Mouse (Mus musculus) A20 (cell line): Measurements from ENCODE around the gene Gstm4.
"Not testable (repeated sequence)": the region's sequence is repeated elsewhere in the genome, so short reads cannot be mapped to it uniquely, and the experiment has no call there.

Experiments
- DNase-seq: peaks from one replicate; pipeline ENCODE4 v3.0.0-alpha.2; 2011; ENCODE audit warnings: low read depth, low spot score

Gene Gstm4

DNA sequence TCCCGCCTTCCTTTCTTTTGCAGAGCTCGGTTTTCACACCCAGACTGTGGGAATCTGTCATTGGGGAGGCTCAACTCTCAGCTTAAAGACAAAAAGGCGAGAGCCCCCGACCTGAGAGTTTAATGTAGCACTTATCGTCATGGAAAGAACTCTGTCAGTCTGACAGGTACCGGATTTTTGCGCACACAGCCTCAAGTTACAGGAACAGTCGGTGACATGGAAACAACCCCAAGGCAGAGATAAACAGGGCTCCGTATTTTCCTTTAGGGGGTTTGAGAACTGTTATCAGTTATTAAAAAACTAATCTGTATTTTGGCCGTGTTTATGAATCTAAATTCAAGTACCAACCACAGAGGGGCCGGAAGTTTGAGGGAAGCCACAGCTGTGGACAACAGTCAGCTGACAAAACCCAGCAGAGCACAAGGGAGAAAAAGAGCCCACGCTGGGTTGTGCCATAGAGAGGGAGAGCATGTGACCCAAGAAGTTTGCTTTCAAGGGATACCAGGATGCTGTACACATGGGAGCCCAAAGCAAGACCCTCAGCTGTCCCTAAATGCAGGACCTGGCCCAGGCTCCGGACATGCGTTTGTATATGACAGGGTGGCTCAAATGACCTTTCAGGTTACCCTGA lies 26.4 kb downstream of the Gstm4 start:
- DNase-seq, result no peak

DNA sequence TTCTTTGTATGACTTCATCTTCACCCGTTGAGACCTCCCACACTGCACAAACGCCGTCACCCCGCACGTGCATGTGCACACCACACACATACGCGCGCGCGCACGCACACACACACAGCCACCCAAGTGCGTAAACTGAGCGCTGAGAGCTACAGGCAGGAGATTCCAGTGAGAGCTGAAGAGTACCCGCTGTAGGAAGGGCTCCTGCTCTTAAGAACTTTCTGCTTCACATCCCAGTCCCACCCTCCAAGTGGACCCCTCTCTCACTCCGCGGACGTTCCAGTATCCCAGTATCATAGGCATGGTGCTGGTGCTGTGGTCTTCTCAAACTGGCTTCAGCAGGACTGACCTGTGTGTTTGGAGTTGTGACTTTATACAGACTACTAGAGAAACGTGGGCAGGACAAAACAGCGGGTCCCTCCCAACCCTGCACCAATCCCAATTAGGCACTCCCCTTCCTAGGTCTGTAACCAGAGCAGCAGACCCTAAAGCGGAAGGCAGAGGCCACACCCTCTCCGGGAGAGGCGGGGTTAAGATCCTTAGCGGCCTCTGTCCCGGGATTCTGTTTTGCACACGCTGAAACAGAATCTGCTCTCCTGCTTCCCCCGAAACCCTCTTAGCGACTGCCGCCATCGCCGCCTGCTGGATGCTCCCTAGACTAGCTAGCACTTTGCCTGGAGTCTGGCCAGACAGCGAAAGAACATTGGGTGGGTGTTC lies 27.1 kb downstream of the Gstm4 start, which contains the start of gene Gstm1:
TSS of gene Gstm1 (minus strand) at position 501 of the 717 bp plus-strand sequence.
- DNase-seq, result peak; percentile 69

DNA sequence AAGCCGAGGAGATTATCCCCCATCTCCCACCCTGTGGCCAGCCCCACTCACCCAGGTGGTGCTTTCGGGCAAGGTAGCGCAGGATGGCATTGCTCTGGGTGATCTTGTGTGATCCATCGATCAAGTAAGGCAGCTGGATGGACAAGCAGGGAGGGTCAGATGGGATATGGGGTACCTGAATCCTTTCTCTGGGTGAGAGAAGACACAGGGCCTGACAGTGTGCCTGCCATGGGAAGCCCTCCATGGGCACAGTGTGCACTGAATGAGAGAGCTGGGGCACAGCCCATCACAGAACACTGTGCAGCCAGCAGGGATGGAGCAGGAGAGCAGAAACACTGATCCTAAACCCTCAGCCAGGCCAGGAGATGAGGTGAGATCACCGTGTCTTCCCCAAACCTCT lies 28.2 kb downstream of the Gstm4 start:
- DNase-seq, result not testable (repeated sequence)

DNA sequence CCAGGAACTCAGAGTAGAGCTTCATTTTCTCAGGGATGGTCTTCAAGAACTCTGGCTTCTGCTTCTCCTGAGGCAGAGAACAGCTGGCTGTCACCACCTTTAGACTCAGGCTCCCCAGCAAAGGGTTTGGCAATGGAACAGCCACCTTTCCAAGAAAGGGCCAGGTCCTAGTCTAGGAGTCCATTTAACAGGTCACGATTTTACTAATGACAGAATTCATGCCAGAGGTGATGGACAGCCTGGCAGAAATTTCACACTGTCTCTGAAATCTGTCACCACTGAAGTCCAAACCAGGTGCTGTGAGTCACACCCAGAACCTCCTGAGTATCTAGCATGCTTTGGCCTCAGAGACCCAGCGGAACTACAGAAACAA lies 29.7 kb downstream of the Gstm4 start:
- DNase-seq, result no peak

DNA sequence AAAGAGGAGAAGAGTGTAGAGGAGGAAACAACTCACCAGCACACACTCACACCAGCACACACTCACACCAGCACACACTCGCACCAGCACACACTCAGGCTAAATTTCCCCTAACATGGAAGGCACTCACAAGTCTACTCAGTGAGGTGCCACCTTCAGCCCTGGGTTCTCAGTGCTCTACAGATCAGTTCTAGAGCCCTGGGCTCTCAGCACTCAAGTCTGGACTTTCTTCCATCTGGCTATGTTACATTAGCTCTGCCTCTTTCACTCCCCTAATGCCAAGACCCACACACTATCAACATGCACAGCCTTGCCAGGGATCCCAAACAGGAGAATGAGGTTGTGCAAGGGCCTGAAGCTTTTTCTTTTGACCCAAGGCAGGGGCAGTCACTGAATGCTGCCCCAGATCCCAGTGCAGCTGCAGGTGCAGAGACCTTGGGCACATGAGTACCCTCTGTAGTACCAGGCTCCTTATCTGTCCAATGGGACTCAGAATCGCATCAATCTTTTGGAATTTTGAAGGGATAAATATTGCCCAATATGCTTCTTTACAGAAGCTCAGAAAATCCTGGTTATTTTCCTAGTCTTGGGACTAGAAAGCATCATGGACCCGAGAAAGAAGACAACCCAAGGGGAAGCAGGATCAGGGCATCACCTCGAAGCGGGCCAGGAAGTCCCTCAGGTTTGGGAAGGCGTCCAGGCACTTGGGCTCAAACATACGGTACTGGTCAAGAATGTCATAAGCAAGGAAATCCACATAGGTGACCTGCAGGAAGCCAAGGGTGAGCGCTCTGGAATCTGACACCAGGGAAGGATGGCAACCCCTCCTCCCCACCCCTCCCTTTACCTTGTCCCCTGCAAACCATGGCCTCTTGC lies 30.4 kb downstream of the Gstm4 start:
- no peak for DNase-seq

DNA sequence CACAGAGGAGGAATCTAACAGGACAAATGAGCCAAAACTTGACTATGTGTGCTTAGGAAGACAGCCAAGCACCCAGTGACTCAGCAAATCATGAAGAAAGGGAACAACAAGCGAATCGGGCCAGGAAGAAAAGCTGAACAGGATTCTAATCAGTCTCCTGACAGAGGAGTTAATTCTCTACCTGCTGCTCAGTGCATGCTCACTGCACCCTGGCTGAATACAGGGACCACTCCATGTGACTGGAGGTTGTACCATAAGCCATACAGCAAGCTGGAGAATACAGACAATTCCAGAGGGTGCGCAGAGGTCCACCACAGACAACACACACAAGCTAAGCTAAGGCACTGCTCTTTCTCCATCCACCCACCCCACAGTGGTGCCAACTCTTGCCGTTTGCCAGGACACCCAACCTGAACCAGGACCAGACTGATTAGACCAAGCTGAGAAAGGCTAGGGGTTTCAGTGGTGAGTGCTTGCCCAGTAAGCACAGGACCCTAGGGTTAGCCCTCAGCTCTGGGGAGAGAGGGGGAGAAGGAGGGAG lies 31.3 kb downstream of the Gstm4 start:
- no peak for DNase-seq

DNA sequence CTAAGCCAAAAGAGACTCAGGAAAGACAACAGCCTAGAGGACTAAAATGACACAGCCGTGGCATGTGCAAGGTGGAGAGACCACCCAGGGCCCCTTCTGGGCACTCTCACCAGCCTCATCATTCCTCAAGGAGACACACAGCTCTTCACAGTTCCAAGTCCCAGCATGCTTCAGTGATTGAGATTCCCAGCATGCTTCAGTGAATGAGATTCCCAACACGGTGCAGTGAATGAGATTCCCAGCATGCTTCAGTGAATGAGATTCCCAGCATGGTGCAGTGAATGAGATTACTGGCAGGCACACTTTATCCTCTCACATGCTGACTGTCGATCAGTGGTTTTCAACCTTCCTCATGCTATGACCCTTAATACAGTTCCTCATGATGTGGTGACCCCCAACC lies 33.1 kb downstream of the Gstm4 start:
- no peak for DNase-seq

DNA sequence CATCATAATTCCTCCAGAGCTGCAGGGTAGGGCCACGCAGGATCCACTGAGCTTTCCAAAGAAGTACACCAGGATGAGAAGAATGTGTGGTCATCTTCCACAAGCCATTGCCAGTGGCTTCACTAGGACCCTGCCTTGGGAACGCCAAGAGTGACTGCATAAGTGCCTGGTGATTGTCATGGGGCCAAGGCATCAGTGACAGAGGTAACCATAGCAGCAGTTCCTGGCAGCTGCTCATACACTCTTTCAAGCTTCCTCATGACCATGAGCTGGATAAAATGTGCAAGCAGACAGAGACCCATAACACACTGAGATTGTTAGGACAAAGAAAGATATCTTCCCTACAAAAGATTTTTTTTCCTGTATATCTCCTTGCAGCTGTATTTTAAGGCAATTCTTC lies 34.4 kb downstream of the Gstm4 start:
- DNase-seq, result no peak

DNA sequence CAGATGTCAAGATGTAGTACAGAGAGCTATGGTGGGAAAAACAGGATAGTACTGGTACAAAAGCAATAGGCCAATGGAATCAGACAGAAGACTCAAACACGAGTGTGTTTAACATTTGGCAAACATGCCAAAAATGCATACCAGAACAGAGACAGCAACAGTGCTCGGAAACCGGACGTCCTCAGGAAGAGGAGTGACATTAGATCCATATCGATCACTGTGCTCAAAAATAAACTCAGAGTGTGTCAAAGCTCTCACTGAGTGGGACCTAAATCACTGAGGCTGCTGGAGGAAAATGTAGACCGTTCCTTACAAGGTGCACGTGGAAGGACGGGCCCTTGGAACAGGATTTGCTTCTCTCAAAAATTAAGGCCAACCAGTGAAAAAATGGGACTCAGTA lies 42.7 kb downstream of the Gstm4 start:
- no peak for DNase-seq

DNA sequence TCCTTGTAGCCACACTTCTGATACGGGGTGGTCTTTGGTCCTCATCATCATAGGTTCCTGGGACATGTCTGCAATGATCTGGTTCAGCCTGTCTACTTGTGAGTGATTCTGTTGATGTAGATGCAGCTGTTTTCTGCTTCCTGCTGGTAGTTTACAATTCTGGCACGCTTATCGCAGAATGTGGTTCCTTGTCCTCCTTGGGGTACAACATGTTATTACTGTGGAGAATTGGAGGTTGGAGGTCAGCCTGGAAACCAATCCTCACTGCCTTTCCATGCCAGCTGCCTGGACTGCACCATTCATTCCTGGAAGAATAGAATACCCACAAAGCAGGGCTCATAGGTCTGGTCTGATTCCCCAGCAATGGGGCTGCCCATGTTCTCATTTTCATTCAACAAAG lies 45.2 kb downstream of the Gstm4 start:
- no peak for DNase-seq

DNA sequence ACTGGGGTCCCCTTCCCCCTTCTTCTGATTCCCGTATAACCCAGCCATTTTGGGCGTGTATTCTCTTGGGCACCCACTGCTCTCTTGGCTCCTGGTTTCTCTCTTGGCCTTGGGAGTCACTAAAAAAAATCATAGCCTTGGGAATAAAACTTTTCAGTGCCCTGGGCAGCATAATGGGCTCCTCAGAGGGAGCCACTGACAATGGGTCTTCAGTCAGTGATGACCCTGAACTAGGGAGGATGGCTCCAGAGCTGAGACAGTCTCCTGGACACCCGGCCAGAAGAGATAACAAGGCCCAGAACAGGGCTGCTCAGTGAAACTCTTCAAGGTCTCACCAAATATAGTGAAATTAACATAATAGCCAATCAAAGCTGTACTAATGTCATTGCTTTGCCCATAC lies 46.1 kb downstream of the Gstm4 start:
- no peak for DNase-seq

DNA sequence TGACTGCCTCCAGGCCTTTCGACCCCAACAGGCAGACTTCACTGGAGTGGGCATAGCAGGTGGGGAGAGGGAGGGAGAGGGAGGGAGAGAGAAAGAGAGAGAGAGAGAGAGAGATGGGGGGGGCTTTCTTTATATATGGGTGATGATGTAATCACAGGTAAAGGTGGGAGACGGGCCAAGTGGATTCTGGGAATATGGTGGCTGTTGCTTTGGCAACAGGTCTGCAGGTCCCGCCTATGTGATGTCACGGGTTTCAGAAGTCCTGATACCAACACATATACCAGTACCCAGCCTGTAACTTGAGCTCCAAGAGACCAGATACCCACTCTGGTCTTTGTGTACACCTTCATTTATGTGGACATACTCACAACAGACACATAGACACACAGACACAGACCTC lies 48.1 kb downstream of the Gstm4 start:
- DNase-seq, result no peak

DNA sequence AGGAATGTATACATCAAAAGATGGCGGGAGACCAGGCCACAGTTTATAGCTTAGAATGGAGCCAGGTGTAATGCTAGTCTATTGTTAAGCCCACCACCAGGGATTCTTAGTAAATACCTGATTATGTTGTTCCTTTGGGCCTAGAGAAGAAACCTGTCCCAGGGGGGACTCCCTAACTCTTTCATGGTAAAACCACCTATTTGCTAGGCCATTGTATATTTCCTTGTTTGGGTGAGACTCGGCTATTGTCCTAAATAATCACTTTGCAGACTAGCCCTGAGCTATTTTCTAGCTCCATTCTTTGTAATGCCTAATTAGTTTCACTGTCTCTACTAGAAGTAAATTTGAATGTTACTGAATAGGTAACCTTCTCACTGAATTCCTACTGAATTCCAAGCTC lies 48.7 kb downstream of the Gstm4 start:
- not testable (repeated sequence) for DNase-seq
